Mouse (Mus musculus): ENCODE results near the gene Ppm1e. TPM values are rescaled to one million over a fixed set of nuclear protein-coding genes. Genes with fewer than 3 reads are reported as not detected.

The Ppm1e gene
- polyA plus RNA-seq, 1 experiment from 2014 or later: 2.4 TPM

Other genes starting within 250 kb of the Ppm1e start
- gene Ska2, start 249.8 kb downstream of the Ppm1e start, polyA plus RNA-seq (2015; fragmentation: Nextera tagmentation; extraction: Ambion mirVana): 47.7 and 49.4 TPM in 2 replicates
- gene Trim37, start 231.9 kb downstream of the Ppm1e start, polyA plus RNA-seq (2015; fragmentation: Nextera tagmentation; extraction: Ambion mirVana): 29.3 and 30.6 TPM in 2 replicates
- gene Rad51c, start 45.9 kb upstream of the Ppm1e start, polyA plus RNA-seq (2015; fragmentation: Nextera tagmentation; extraction: Ambion mirVana): 6.3 and 6.5 TPM in 2 replicates
- gene Tex14, start 46.0 kb upstream of the Ppm1e start, polyA plus RNA-seq (2015; fragmentation: Nextera tagmentation; extraction: Ambion mirVana): 0.46 and 0.59 TPM in 2 replicates
- gene Gm11492, start 207.6 kb upstream of the Ppm1e start, polyA plus RNA-seq (2015; fragmentation: Nextera tagmentation; extraction: Ambion mirVana): not detected in 2 replicates
- 22.2 and 23.7 TPM in 2 replicates for gene Sept4, start 209.9 kb upstream of the Ppm1e start, polyA plus RNA-seq (2015; fragmentation: Nextera tagmentation; extraction: Ambion mirVana)
- 25.6 and 26.5 TPM in 2 replicates for gene Mtmr4, start 233.1 kb upstream of the Ppm1e start, polyA plus RNA-seq (2015; fragmentation: Nextera tagmentation; extraction: Ambion mirVana)